Mouse (Mus musculus): ENCODE results near the gene Apela. TPM values are rescaled to one million over a fixed set of nuclear protein-coding genes. Genes with fewer than 3 reads are reported as not detected.

Gene Apela
- polyA plus RNA-seq, 1 experiment from 2014 or later: 1.5 TPM

DNA sequence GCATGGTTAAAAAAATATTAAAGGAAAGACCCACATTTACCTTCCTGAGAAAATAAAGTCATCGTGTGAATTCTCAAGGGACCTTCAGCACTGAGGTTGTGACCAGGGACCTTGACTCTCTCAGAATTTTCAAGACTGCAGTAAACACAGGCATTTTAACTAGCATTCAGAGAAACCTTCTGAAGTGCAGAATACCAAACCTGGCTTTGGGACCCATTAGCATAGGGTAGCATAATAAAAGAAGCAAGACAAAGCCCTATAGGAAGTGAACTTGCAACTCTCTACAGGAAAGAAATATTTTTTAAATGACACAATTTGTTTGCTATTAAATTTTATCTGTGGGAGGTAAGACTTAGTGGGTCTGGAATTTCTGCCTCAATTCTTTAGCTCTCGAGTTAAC is 26.9 kb upstream of the Apela start:
- Histone ChIP-seq H3K36me3 (replicated peaks; ENCODE audit: control insufficient read depth, insufficient read depth) (no peaks in the 10 kb centered on the region), H3K27me3 (ENCODE audit: control insufficient read depth, insufficient read depth, low read length) (no peaks in the 10 kb centered on the region), H3K9ac (no peak overlapping the region), H3K4me3 (replicated peaks; ENCODE audit: low read length) (no peak overlapping the region), H3K27ac (no peak overlapping the region), H3K9me3 (ENCODE audit: control insufficient read depth, low read length) (no peaks in the 10 kb centered on the region), H3K4me1 (replicated peaks; ENCODE audit: control insufficient read depth, insufficient read depth, low read length) (no peaks in the 10 kb centered on the region), H3K4me2 (replicated peaks) (no peak overlapping the region)
- ATAC-seq (ENCODE audit: low FRiP score) (no peak), DNase-seq (ENCODE audit: low spot score) (no peak)
- 43% methylated on average over 2 of the region's 2 CpGs for WGBS

DNA sequence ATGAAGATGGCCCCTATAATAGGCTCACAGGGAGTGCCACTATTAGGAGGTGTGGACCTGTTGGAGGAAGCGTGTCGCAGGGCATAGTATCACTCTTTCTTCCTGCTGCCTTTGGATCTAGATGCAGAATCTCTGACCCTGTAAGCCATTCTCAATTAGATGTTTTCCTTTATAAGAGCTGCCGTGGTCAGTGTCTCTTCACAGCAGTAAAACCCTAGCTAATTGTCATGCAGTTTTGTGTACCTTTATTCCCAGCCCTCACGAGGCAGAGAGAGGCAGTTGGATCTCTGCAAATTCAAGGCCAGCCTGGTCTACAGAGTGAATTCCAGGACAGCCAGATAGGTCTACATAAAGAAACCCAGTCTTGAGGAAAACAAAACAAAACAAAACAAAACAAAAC is 25.1 kb upstream of the Apela start:
- no peaks in the 10 kb centered on the region for H3K36me3 ChIP-seq (replicated peaks; ENCODE audit: control insufficient read depth, insufficient read depth)
- H3K4me1 ChIP-seq (replicated peaks; ENCODE audit: control insufficient read depth, insufficient read depth, low read length): no peaks in the 10 kb centered on the region
- no peak overlapping the region for H3K4me3 ChIP-seq (replicated peaks; ENCODE audit: low read length)
- ATAC-seq (ENCODE audit: low FRiP score): no peak
- H3K4me2 ChIP-seq (replicated peaks): no peak overlapping the region
- 65% methylated on average over 4 of the region's 4 CpGs for WGBS
- no peaks in the 10 kb centered on the region for H3K27me3 ChIP-seq (ENCODE audit: control insufficient read depth, insufficient read depth, low read length)
- H3K9ac ChIP-seq: no peak overlapping the region
- no peak for DNase-seq (ENCODE audit: low spot score)
- no peaks in the 10 kb centered on the region for H3K9me3 ChIP-seq (ENCODE audit: control insufficient read depth, low read length)
- no peak overlapping the region for H3K27ac ChIP-seq

DNA sequence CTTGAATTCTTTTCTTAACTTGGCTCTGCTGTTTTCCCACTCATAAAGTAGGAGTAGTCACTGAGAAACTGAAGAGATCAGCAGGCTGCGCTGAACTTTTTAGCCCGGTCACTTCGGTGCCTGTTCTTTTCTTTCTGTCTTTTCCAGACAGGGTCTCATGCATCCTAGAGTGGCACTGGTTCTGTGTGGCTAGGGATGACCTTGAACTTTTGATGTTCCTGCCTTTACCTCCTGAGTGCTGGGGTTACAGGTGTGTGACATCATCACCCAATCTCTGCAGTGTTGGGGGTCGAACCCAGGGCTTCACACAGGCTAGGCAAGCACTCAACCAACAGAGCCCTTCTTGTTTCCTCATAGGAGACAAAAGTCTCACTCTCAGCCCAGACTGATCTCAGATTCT is 19.6 kb upstream of the Apela start:
- no peak overlapping the region for H3K9ac ChIP-seq
- WGBS: 96% methylated on average over 4 of the region's 4 CpGs

DNA sequence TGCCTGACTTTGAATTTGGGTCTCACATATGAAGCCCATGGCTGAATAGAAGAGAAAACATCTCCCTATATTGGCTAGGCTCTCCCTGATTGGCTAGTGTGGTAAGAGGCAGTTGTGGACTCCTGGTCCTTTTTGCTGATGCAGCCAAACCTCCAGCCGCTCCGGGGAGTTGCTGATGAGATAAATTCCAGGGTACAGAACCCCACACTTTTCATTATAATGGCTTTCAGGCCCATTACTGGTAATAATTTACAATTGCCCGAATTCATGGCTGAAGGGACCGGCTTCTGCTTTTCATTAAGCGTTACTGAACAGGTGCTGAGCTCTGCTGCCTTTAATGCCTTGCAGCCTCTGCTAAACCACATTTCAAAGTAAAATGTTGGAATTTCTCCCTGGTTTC is 16.8 kb upstream of the Apela start:
- Histone ChIP-seq H3K27me3 (ENCODE audit: control insufficient read depth, insufficient read depth, low read length) (no peaks in the 10 kb centered on the region), H3K9me3 (ENCODE audit: control insufficient read depth, low read length) (no peaks in the 10 kb centered on the region), H3K4me1 (replicated peaks; ENCODE audit: control insufficient read depth, insufficient read depth, low read length) (no peaks in the 10 kb centered on the region), H3K4me2 (replicated peaks) (no peak overlapping the region), H3K4me3 (replicated peaks; ENCODE audit: low read length) (no peak overlapping the region), H3K9ac (no peak overlapping the region), H3K36me3 (replicated peaks; ENCODE audit: control insufficient read depth, insufficient read depth) (no peaks in the 10 kb centered on the region), H3K27ac (no peak overlapping the region)
- ATAC-seq (ENCODE audit: low FRiP score): no peak
- 58% methylated on average over 5 of the region's 5 CpGs for WGBS
- DNase-seq (ENCODE audit: low spot score): no peak

More for the DNA sequence above, 19.6 kb upstream of the Apela start:
- H3K9me3 ChIP-seq (ENCODE audit: control insufficient read depth, low read length): no peaks in the 10 kb centered on the region
- H3K4me3 ChIP-seq (replicated peaks; ENCODE audit: low read length): no peak overlapping the region
- no peak overlapping the region for H3K4me2 ChIP-seq (replicated peaks)
- H3K4me1 ChIP-seq (replicated peaks; ENCODE audit: control insufficient read depth, insufficient read depth, low read length): no peaks in the 10 kb centered on the region
- DNase-seq (ENCODE audit: low spot score): no peak
- no peak for ATAC-seq (ENCODE audit: low FRiP score)
- H3K27me3 ChIP-seq (ENCODE audit: control insufficient read depth, insufficient read depth, low read length): no peaks in the 10 kb centered on the region
- no peak overlapping the region for H3K27ac ChIP-seq
- H3K36me3 ChIP-seq (replicated peaks; ENCODE audit: control insufficient read depth, insufficient read depth): no peaks in the 10 kb centered on the region

DNA sequence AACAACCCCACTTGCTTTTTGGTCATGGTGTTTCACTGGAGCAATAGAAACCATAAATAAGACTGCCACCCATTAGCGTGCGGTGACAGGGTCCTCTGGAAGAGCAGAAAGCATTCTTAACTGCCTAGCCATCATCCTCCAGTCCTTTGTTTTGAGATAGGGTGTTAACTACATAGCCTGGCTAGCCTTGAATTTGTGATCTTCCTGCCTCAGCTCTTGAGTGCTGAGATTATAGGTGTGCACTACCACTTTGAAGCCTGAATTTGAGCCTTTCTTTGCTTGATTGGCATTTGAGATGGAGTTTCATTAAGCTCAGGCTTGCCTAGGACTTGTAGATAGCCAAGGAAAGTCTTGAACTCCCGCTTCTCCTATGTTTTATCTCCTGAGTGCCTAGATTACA is 16.4 kb upstream of the Apela start:
- Histone ChIP-seq H3K36me3 (replicated peaks; ENCODE audit: control insufficient read depth, insufficient read depth) (no peaks in the 10 kb centered on the region), H3K4me1 (replicated peaks; ENCODE audit: control insufficient read depth, insufficient read depth, low read length) (no peaks in the 10 kb centered on the region), H3K27ac (no peak overlapping the region), H3K4me2 (replicated peaks) (no peak overlapping the region), H3K9ac (no peak overlapping the region), H3K27me3 (ENCODE audit: control insufficient read depth, insufficient read depth, low read length) (no peaks in the 10 kb centered on the region), H3K4me3 (replicated peaks; ENCODE audit: low read length) (no peak overlapping the region), H3K9me3 (ENCODE audit: control insufficient read depth, low read length) (no peaks in the 10 kb centered on the region)
- ATAC-seq (ENCODE audit: low FRiP score) (no peak), DNase-seq (ENCODE audit: low spot score) (no peak)
- WGBS: 89% methylated on average over 3 of the region's 3 CpGs

DNA sequence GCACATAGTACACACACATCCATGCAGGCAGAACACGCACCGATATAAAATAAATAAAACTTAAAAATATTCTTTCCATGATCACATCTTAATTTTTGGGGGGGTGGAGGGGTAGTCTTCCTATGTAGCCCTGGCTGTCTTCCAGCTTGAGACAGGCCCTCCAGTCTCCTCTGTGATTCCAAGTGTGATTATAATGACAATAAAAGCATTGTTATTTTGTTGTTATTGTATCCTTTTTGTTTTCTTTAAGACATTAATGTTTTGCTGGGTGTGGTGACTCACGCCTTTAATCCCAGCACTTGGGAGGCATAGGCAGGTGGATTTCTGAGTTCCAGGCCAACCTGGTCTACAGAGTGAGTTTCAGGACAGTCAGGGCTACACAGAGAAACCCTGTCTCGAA is 10.7 kb upstream of the Apela start:
- no peak overlapping the region for H3K27ac ChIP-seq
- ATAC-seq (ENCODE audit: low FRiP score) (no peak), DNase-seq (ENCODE audit: low spot score) (no peak)
- no peaks in the 10 kb centered on the region for H3K4me1 ChIP-seq (replicated peaks; ENCODE audit: control insufficient read depth, insufficient read depth, low read length)
- no peaks in the 10 kb centered on the region for H3K27me3 ChIP-seq (ENCODE audit: control insufficient read depth, insufficient read depth, low read length)
- H3K4me3 ChIP-seq (replicated peaks; ENCODE audit: low read length): no peak overlapping the region
- 83% methylated on average over 4 of the region's 4 CpGs for WGBS
- H3K4me2 ChIP-seq (replicated peaks): no peak overlapping the region
- H3K9ac ChIP-seq: no peak overlapping the region
- H3K36me3 ChIP-seq (replicated peaks; ENCODE audit: control insufficient read depth, insufficient read depth): no peaks in the 10 kb centered on the region
- no peaks in the 10 kb centered on the region for H3K9me3 ChIP-seq (ENCODE audit: control insufficient read depth, low read length)

DNA sequence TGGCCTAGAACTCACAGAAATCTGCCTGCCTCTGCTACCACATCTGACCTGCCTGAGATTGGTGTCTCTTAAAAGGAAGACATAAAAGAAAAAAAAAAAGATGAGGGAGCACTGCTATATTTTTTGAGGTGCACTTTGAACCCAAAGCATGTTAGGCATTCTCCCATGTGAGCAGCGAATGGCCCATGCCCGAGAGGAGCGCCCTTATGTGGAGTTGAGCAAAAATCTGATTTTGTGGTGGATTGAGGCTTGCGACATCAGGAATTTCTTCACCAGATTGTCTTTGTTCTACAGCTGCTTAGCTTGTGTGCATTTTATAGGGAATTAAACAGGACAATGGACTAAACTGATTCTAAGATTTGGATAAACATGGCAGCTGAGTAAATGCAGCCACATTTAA is 10.1 kb upstream of the Apela start:
- WGBS: 96% methylated on average over 4 of the region's 4 CpGs
- Histone ChIP-seq H3K4me2 (replicated peaks) (no peak overlapping the region), H3K36me3 (replicated peaks; ENCODE audit: control insufficient read depth, insufficient read depth) (no peaks in the 10 kb centered on the region), H3K4me3 (replicated peaks; ENCODE audit: low read length) (no peak overlapping the region), H3K9me3 (ENCODE audit: control insufficient read depth, low read length) (no peaks in the 10 kb centered on the region), H3K27ac (no peak overlapping the region), H3K4me1 (replicated peaks; ENCODE audit: control insufficient read depth, insufficient read depth, low read length) (no peaks in the 10 kb centered on the region), H3K27me3 (ENCODE audit: control insufficient read depth, insufficient read depth, low read length) (no peaks in the 10 kb centered on the region), H3K9ac (no peak overlapping the region)
- DNase-seq (ENCODE audit: low spot score) (no peak), ATAC-seq (ENCODE audit: low FRiP score) (no peak)

DNA sequence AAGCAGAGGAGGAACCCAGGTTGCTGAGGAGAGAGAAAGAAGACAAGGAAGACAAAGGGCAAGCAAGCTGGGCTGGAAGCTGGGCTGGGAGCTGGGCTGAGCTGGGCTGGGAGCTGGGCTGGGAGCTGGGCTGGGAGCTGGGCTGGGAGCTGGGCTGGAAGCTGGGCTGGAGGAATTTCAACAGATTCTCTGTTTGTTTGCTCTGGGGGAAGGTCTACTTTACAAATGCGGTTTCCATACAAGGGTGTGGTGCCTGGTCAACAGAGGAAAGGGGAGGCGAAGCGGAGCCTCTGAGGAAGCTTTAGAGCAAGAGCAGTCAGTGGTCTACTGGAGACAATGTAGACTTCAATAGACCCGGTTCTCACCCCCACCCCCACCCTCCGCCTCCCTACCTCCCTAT is 9.4 kb upstream of the Apela start:
- WGBS: 25% methylated on average over 5 of the region's 5 CpGs
- ATAC-seq (ENCODE audit: low FRiP score) (no peak), DNase-seq (ENCODE audit: low spot score) (no peak)
- 0 out of 2 replicates have a peak overlapping the region, but pooled peaks have one; percentile 5 for H3K4me2 ChIP-seq (replicated peaks)
- no peak overlapping the region for H3K4me3 ChIP-seq (replicated peaks; ENCODE audit: low read length)
- H3K9ac ChIP-seq: no peak overlapping the region
- no peaks in the 10 kb centered on the region for H3K36me3 ChIP-seq (replicated peaks; ENCODE audit: control insufficient read depth, insufficient read depth)
- H3K4me1 ChIP-seq (replicated peaks; ENCODE audit: control insufficient read depth, insufficient read depth, low read length): no peaks in the 10 kb centered on the region
- no peak overlapping the region for H3K27ac ChIP-seq
- no peaks in the 10 kb centered on the region for H3K27me3 ChIP-seq (ENCODE audit: control insufficient read depth, insufficient read depth, low read length)
- no peaks in the 10 kb centered on the region for H3K9me3 ChIP-seq (ENCODE audit: control insufficient read depth, low read length)

DNA sequence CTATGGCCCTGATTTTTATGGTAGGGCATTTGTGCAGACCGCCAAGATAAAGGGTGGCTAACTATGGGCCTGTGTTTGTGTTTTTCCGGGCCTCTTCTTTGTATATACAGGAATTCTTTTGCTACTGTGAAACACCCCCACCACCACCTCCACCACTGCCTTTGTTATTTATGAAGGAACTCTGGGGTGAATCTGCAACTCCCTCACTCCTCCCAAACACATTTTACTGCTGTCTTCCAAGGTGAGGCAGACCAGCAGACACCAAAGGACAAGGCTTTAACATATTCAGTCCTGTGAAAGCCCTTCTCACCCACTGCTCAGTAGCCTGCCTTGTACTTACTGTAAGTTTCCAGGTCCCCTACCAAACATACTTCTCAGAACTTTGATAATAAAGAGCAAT is 3.0 kb downstream of the Apela start:
- Histone ChIP-seq H3K4me1 (replicated peaks; ENCODE audit: control insufficient read depth, insufficient read depth, low read length) (no peaks in the 10 kb centered on the region), H3K27ac (no peak overlapping the region), H3K27me3 (ENCODE audit: control insufficient read depth, insufficient read depth, low read length) (no peaks in the 10 kb centered on the region; the same call in 1 of the 2 replicates), H3K9me3 (ENCODE audit: control insufficient read depth, low read length) (no peaks in the 10 kb centered on the region), H3K9ac (no peak overlapping the region), H3K36me3 (replicated peaks; ENCODE audit: control insufficient read depth, insufficient read depth) (no peaks in the 10 kb centered on the region), H3K4me2 (replicated peaks) (no peak overlapping the region), H3K4me3 (replicated peaks; ENCODE audit: low read length) (no peak overlapping the region)
- no peak for ATAC-seq (ENCODE audit: low FRiP score)
- WGBS: 28% methylated on average over 2 of the region's 2 CpGs
- no peak for DNase-seq (ENCODE audit: low spot score)

DNA sequence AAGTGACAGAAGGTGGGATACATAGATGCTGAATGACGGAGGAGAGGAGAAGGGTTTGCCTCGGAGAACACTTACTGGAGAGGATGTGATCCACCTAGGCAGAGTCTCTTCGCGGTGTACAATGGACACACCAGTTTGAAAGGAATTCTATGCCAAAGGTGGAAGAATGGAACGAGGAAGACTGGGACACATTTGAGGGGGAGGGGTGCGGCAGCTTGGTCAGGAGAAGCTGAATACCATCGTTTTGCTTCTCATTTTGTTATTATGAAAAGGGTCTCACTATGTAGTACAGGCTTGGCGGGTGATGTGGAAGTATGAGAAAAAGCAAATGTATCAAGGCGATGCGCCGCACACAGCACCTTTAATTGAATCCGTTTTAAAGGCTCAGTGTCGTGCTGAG is 4.1 kb downstream of the Apela start:
- Histone ChIP-seq H3K4me1 (replicated peaks; ENCODE audit: control insufficient read depth, insufficient read depth, low read length) (no peaks in the 10 kb centered on the region), H3K36me3 (replicated peaks; ENCODE audit: control insufficient read depth, insufficient read depth) (no peaks in the 10 kb centered on the region), H3K27ac (no peak overlapping the region), H3K4me2 (replicated peaks) (no peak overlapping the region), H3K27me3 (ENCODE audit: control insufficient read depth, insufficient read depth, low read length) (no peaks in the 10 kb centered on the region; the same call in 1 of the 2 replicates), H3K4me3 (replicated peaks; ENCODE audit: low read length) (no peak overlapping the region), H3K9ac (no peak overlapping the region), H3K9me3 (ENCODE audit: control insufficient read depth, low read length) (no peaks in the 10 kb centered on the region)
- WGBS: 85% methylated on average over 13 of the region's 13 CpGs
- DNase-seq (ENCODE audit: low spot score) (no peak), ATAC-seq (ENCODE audit: low FRiP score) (no peak)
